ENCODE assay signal across 19 mouse cellular contexts in the genomic region with DNA sequence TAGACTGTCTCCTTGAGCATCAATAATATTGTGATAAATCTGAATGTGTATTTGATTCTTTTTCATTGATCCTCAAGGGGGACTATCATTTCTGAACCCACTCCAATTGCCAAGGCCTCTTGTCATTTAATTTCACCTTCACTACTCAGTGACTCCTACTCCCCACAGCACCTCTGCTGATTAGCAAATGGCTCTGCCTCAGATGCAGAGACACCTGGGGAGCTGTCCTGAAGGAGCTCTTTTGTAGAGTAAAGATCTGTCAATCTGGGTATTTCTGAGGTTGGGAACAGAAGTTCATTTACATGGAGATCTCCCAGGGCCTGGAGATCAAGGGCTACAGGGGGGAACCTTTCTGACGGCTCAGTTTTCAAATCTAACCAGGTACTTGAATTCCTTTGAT.
"Had no signal": no experiment of that assay in that cellular context is flagged by ENCODE, and none has a peak within 500 bp of the region (broad histone marks: within the 10 kb centered on the region; RNA-seq: fewer than 3 reads in every experiment).

No protein-coding gene starts in this region.

- H3K4me1 ChIP-seq: liver, embryonic 12.5 days; liver, embryonic 15.5 days had no signal

- H3K36me3 ChIP-seq: kidney, embryonic 15.5 days; limb, embryonic 10.5 days; limb, embryonic 13.5 days; liver, embryonic 12.5 days; liver, embryonic 15.5 days; lung, embryonic 15.5 days; midbrain, embryonic 12.5 days had no signal

- H3K9ac ChIP-seq: kidney, embryonic 15.5 days; limb, embryonic 13.5 days; liver, embryonic 12.5 days; liver, embryonic 15.5 days; lung, embryonic 15.5 days; midbrain, embryonic 12.5 days had no signal

- H3K9me3 ChIP-seq: kidney, embryonic 15.5 days; limb, embryonic 10.5 days; limb, embryonic 13.5 days; liver, embryonic 12.5 days; liver, embryonic 15.5 days; lung, embryonic 15.5 days; megakaryocyte, embryonic 14.5 days; midbrain, embryonic 12.5 days had no signal

- H3K27ac ChIP-seq: kidney, embryonic 15.5 days; limb, embryonic 10.5 days; limb, embryonic 13.5 days; liver, embryonic 12.5 days; liver, embryonic 15.5 days; lung, embryonic 15.5 days; midbrain, embryonic 12.5 days; stomach, postnatal 0 days had no signal

- H3K4me3 ChIP-seq: kidney, embryonic 15.5 days; limb, embryonic 10.5 days; limb, embryonic 13.5 days; liver, embryonic 12.5 days; liver, embryonic 15.5 days; lung, embryonic 15.5 days; megakaryocyte, embryonic 14.5 days; midbrain, embryonic 12.5 days had no signal

- H3K4me2 ChIP-seq: kidney, embryonic 15.5 days; limb, embryonic 13.5 days; liver, embryonic 12.5 days; liver, embryonic 15.5 days; lung, embryonic 15.5 days; midbrain, embryonic 12.5 days had no signal

- ATAC-seq: liver, embryonic 12.5 days had no signal

- DNase-seq: kidney, adult 11 months; kidney, adult 8-10 months; kidney, postnatal 10 days; kidney, postnatal 36 days; liver; lung, adult 18-20 months; lung, postnatal 10 days; lung, postnatal 36 days; right cerebral cortex, postnatal 4 days; thymus, postnatal 36 days had no signal

- H3K27me3 ChIP-seq: kidney, embryonic 15.5 days; limb, embryonic 13.5 days; liver, embryonic 12.5 days; liver, embryonic 15.5 days; lung, embryonic 15.5 days; megakaryocyte, embryonic 14.5 days had no signal
